Mouse (Mus musculus) MEL (cell line): ENCODE data around the gene Adar. TPM values are rescaled to one million over a fixed set of nuclear protein-coding genes. Genes with fewer than 3 reads are reported as not detected.

Experiments
- DNase-seq: peaks from one replicate; pipeline ENCODE4 v3.0.0; 2011; ENCODE audit warnings: low read depth, low spot score
- H3K27ac ChIP-seq: 2 replicates; pipeline ENCODE4 v1.5.1; 2012; ENCODE audit warnings: low read depth, mild to moderate bottlenecking, control low read depth, low read length, moderate library complexity; ENCODE audit not compliant: control insufficient read depth
- H3K27me3 ChIP-seq, 2 experiments: fragments of 150-350 bp in 1 of 2; sonication (generic) in 1 of 2; 2 replicates each; pipeline ENCODE4 v1.6.1; 2012; ENCODE audit warnings: low read length in 2 of 2, mild to moderate bottlenecking in 2 of 2, improper control_type of control experiment in 1 of 2, moderate library complexity in 1 of 2; ENCODE audit not compliant: insufficient read depth in 2 of 2, control insufficient read depth in 1 of 2
- H3K36me3 ChIP-seq, 2 experiments: 2 replicates each; pipeline ENCODE4 v1.6.1; 2012 to 2014; ENCODE audit warnings: low read length in 2 of 2, improper control_type of control experiment in 1 of 2, inconsistent platforms in 1 of 2, mild to moderate bottlenecking in 1 of 2; ENCODE audit not compliant: insufficient read depth in 2 of 2, control insufficient read depth in 1 of 2
- H3K4me1 ChIP-seq, 2 experiments: fragments of 150-350 bp in 1 of 2; sonication (generic) in 1 of 2; 2 replicates each; pipeline ENCODE4 v1.6.1; 2012; ENCODE audit warnings: low read length in 2 of 2, improper control_type of control experiment in 1 of 2, mild to moderate bottlenecking in 1 of 2; ENCODE audit not compliant: insufficient read depth in 2 of 2, control insufficient read depth in 1 of 2
- H3K4me3 ChIP-seq, 2 experiments: fragments of 150-350 bp in 1 of 2; sonication (generic) in 1 of 2; 2 replicates each; pipeline ENCODE4 v1.5.1; 2012; ENCODE audit warnings: low read depth in 2 of 2, low read length in 2 of 2, mild to moderate bottlenecking in 2 of 2, moderate library complexity in 2 of 2, control low read depth in 1 of 2, improper control_type of control experiment in 1 of 2; ENCODE audit not compliant: control insufficient read depth in 1 of 2, insufficient read depth in 1 of 2
- H3K79me2 ChIP-seq: 2 replicates; pipeline ENCODE4 v1.6.1; 2012; ENCODE audit warnings: mild to moderate bottlenecking, low read length, moderate library complexity; ENCODE audit not compliant: control insufficient read depth, poor library complexity, insufficient read depth
- H3K9ac ChIP-seq: 2 replicates; pipeline ENCODE4 v1.6.1; 2012; ENCODE audit warnings: low read depth, mild to moderate bottlenecking, control low read depth, low read length, moderate library complexity; ENCODE audit not compliant: control insufficient read depth, poor library complexity, severe bottlenecking
- H3K9me3 ChIP-seq: fragments of 150-350 bp; sonication (generic); replicated peaks from 2 replicates; pipeline ENCODE4 v1.6.1; 2012; ENCODE audit warnings: mild to moderate bottlenecking, low read length, improper control_type of control experiment, moderate library complexity; ENCODE audit not compliant: insufficient read depth
- BHLHE40 ChIP-seq: IDR thresholded peaks from 2 replicates; pipeline ENCODE4 v1.6.1; 2012; ENCODE audit warnings: low read depth, mild to moderate bottlenecking, inconsistent platforms, low read length, improper control_type of control experiment, borderline replicate concordance
- CHD1 ChIP-seq: IDR thresholded peaks from 2 replicates; pipeline ENCODE4 v1.6.1; 2012; ENCODE audit warnings: low read depth, mild to moderate bottlenecking, inconsistent platforms, low read length, improper control_type of control experiment
- CHD2 ChIP-seq: IDR thresholded peaks from 2 replicates; pipeline ENCODE4 v1.6.1; 2011; ENCODE audit warnings: low read length, improper control_type of control experiment
- CTCF ChIP-seq, 3 experiments: IDR thresholded peaks in 2 of 3; conservative IDR thresholded peaks in 1 of 3; 2 replicates each; pipeline ENCODE4 v1.5.1; 2011 to 2012; ENCODE audit warnings: low read length in 3 of 3, low read depth in 2 of 3, mild to moderate bottlenecking in 2 of 3, improper control_type of control experiment in 1 of 3, inconsistent platforms in 1 of 3, mixed read lengths in 1 of 3, moderate library complexity in 1 of 3; ENCODE audit not compliant: control insufficient read depth in 1 of 3, insufficient read depth in 1 of 3, poor library complexity in 1 of 3, severe bottlenecking in 1 of 3
- ELF1 ChIP-seq: IDR thresholded peaks from 2 replicates; pipeline ENCODE4 v1.6.1; 2014; ENCODE audit warnings: low read depth, mild to moderate bottlenecking, inconsistent platforms, low read length, improper control_type of control experiment, moderate library complexity
- GATA1 ChIP-seq: IDR thresholded peaks from 2 replicates; pipeline ENCODE4 v1.6.1; 2011; ENCODE audit warnings: low read depth, low read length, improper control_type of control experiment
- JUND ChIP-seq: IDR thresholded peaks from 2 replicates; pipeline ENCODE4 v1.6.1; 2011; ENCODE audit warnings: low read depth, mild to moderate bottlenecking, improper control_type of control experiment, low read length
- KAT2A ChIP-seq: conservative IDR thresholded peaks from 2 replicates; pipeline ENCODE4 v1.6.1; 2012; ENCODE audit warnings: low read depth, low read length, improper control_type of control experiment, inconsistent platforms
- MAX ChIP-seq: IDR thresholded peaks from 2 replicates; pipeline ENCODE4 v1.6.1; 2011; ENCODE audit warnings: low read length, improper control_type of control experiment
- MAZ ChIP-seq: IDR thresholded peaks from 2 replicates; pipeline ENCODE4 v1.6.1; 2012; ENCODE audit warnings: low read depth, mild to moderate bottlenecking, inconsistent platforms, low read length, improper control_type of control experiment
- MEF2A ChIP-seq: IDR thresholded peaks from 2 replicates; pipeline ENCODE4 v1.6.1; 2014; ENCODE audit warnings: low read depth, mild to moderate bottlenecking, inconsistent platforms, low read length, improper control_type of control experiment; ENCODE audit not compliant: poor library complexity, insufficient replicate concordance, severe bottlenecking; ENCODE audit errors: extremely low read depth
- MXI1 ChIP-seq: IDR thresholded peaks from 2 replicates; pipeline ENCODE4 v1.6.1; 2011; ENCODE audit warnings: mild to moderate bottlenecking, low read depth, low read length, improper control_type of control experiment
- MYB ChIP-seq: IDR thresholded peaks from 2 replicates; pipeline ENCODE4 v1.6.1; 2011; ENCODE audit warnings: mild to moderate bottlenecking, low read depth, low read length, improper control_type of control experiment
- POLR2AphosphoS5 ChIP-seq: IDR thresholded peaks from 2 replicates; pipeline ENCODE4 v1.6.1; 2012; ENCODE audit warnings: low read depth, borderline replicate concordance, mild to moderate bottlenecking, inconsistent platforms, low read length, moderate library complexity, mixed read lengths
- RAD21 ChIP-seq: IDR thresholded peaks from 2 replicates; pipeline ENCODE4 v1.6.1; 2011; ENCODE audit warnings: mild to moderate bottlenecking, low read depth, low read length, improper control_type of control experiment
- SIN3A ChIP-seq: IDR thresholded peaks from 2 replicates; pipeline ENCODE4 v1.6.1; 2012; ENCODE audit warnings: low read length, improper control_type of control experiment, inconsistent platforms
- SMC3 ChIP-seq: IDR thresholded peaks from 2 replicates; pipeline ENCODE4 v1.6.1; 2011; ENCODE audit warnings: low read depth, low read length, improper control_type of control experiment
- TBP ChIP-seq: IDR thresholded peaks from 2 replicates; pipeline ENCODE4 v1.8.0; 2011; ENCODE audit warnings: low read depth, low read length, improper control_type of control experiment
- TCF12 ChIP-seq: IDR thresholded peaks from 2 replicates; pipeline ENCODE4 v1.6.1; 2014; ENCODE audit warnings: low read depth, mild to moderate bottlenecking, inconsistent platforms, low read length, improper control_type of control experiment, moderate library complexity
- USF1 ChIP-seq: IDR thresholded peaks from 2 replicates; pipeline ENCODE4 v1.6.1; 2014; ENCODE audit warnings: low read depth, mild to moderate bottlenecking, inconsistent platforms, low read length, improper control_type of control experiment, moderate library complexity
- ZC3H11A ChIP-seq: IDR thresholded peaks from 2 replicates; pipeline ENCODE4 v1.6.1; 2012; ENCODE audit warnings: low read depth, mild to moderate bottlenecking, inconsistent platforms, low read length, improper control_type of control experiment
- ZKSCAN1 ChIP-seq: IDR thresholded peaks from 2 replicates; pipeline ENCODE4 v1.6.1; 2012; ENCODE audit warnings: low read depth, mild to moderate bottlenecking, inconsistent platforms, low read length, improper control_type of control experiment, moderate library complexity
- ZMIZ1 ChIP-seq: IDR thresholded peaks from 2 replicates; pipeline ENCODE4 v1.6.1; 2012; ENCODE audit warnings: low read depth, mild to moderate bottlenecking, inconsistent platforms, low read length, improper control_type of control experiment, moderate library complexity
- polyA plus RNA-seq, 2 experiments: library from polyadenylated mRNA; stranded (reverse) in 1 of 2; unstranded in 1 of 2; fragments of >175 nt in 1 of 2; fragments of >200 nt in 1 of 2; gene quantifications; 2 replicates each; pipeline versions ENCODE4 v1.2.1 to v1.2.4; 2012; ENCODE audit warnings: low replicate concordance in 2 of 2, low read depth in 1 of 2; ENCODE audit not compliant: insufficient read length in 2 of 2, insufficient read depth in 1 of 2, missing spikeins in 1 of 2
- total RNA-seq: library from RNA; depleted of rRNA; stranded (reverse); fragments of 300-350 nt; gene quantifications from 2 replicates; pipeline ENCODE4 v1.2.3, GENCODE M21; 2012

The Adar gene
- total and polyA plus RNA-seq, 3 experiments: 26.7 to 124 (median 45.1) TPM

- H3K27me3 ChIP-seq: no peaks in the 10 kb centered on the region
- no peaks in the 10 kb centered on the region for H3K9me3 ChIP-seq
- peak overlapping the region; percentile 34; the same call in 1 of the 2 replicates for H3K9ac ChIP-seq
- peaks cover 0 to 14% of the 10 kb centered on the region in 2 experiments; a peak in 2 of 4 replicates for H3K4me1 ChIP-seq
- peak; percentile 57 for DNase-seq
- TF ChIP-seq POLR2AphosphoS5: no peak
- TF ChIP-seq MAZ: 0 out of 2 replicates have a peak, but pooled peaks have one; percentile 28
- TF ChIP-seq SIN3A: peak; percentile 42; the same call in 1 of the 2 replicates
- peak; percentile 22 for TF ChIP-seq RAD21
- TF ChIP-seq SMC3: peak; percentile 37
- peak; percentile 56 to 69 (median 57) for TF ChIP-seq CTCF (IDR thresholded peaks at IDR 0.05 in 2 of 3, conservative IDR thresholded peaks at IDR 0.05 in 1 of 3; ENCODE audit: control insufficient read depth in 1 of 3, insufficient read depth in 1 of 3, low read depth in 2 of 3, low read length in 3 of 3, poor library complexity in 1 of 3, severe bottlenecking in 1 of 3)
- TF ChIP-seq, all 39 proteins: peak for 5
- H3K27ac ChIP-seq: no peak overlapping the region
- peak overlapping the region; percentile 5 to 45 for H3K4me3 ChIP-seq
- no peaks in the 10 kb centered on the region for H3K79me2 ChIP-seq
- peaks cover 0 to 4% of the 10 kb centered on the region in 2 experiments; a peak in 1 of 4 replicates for H3K36me3 ChIP-seq
These were observed 80.9 kb downstream of the Adar start for GRCm38 (mm10) chr3:89795746-89796145.

GRCm38 (mm10) chr3:89796358-89796757, 81.5 kb downstream of the Adar start:
- peak; percentile 45 for DNase-seq
- no peaks in the 10 kb centered on the region for H3K9me3 ChIP-seq
- H3K27ac ChIP-seq: no peak overlapping the region
- H3K9ac ChIP-seq: peak overlapping the region; percentile 44
- no peaks in the 10 kb centered on the region for H3K27me3 ChIP-seq
- peaks cover 0 to 4% of the 10 kb centered on the region in 2 experiments; a peak in 2 of 4 replicates for H3K36me3 ChIP-seq
- TF ChIP-seq USF1 (peak; percentile 61; the same call in 1 of the 2 replicates), KAT2A (no peak)
- no peaks in the 10 kb centered on the region for H3K79me2 ChIP-seq
- peak overlapping the region; percentile 5 to 45 for H3K4me3 ChIP-seq
- peaks cover 0 to 14% of the 10 kb centered on the region in 2 experiments; a peak in 2 of 4 replicates for H3K4me1 ChIP-seq

GRCm38 (mm10) chr3:89798518-89798917, 83.7 kb downstream of the Adar start:
- H3K27me3 ChIP-seq: no peaks in the 10 kb centered on the region
- H3K9ac ChIP-seq: no peak overlapping the region
- H3K4me3 ChIP-seq: no peak overlapping the region
- peaks cover 0 to 14% of the 10 kb centered on the region in 2 experiments; a peak in 2 of 4 replicates for H3K4me1 ChIP-seq
- no peaks in the 10 kb centered on the region for H3K9me3 ChIP-seq
- no peaks in the 10 kb centered on the region for H3K79me2 ChIP-seq
- no peak overlapping the region for H3K27ac ChIP-seq
- no peak for TF ChIP-seq ZMIZ1
- no peak for TF ChIP-seq GATA1
- TF ChIP-seq ZC3H11A: no peak
- no peak for TF ChIP-seq MYB
- TF ChIP-seq RAD21: no peak
- no peak for TF ChIP-seq MEF2A
- TF ChIP-seq SIN3A: no peak
- no peak for TF ChIP-seq CHD1
- TF ChIP-seq ZKSCAN1: no peak
- TF ChIP-seq BHLHE40: no peak
- no peak for TF ChIP-seq TBP
- TF ChIP-seq CHD2: no peak
- no peak for TF ChIP-seq TCF12
- TF ChIP-seq MXI1: no peak
- no peak for TF ChIP-seq ELF1
- no peak for TF ChIP-seq JUND
- no peak for TF ChIP-seq MAX
- DNase-seq: no peak
- peaks cover 0 to 4% of the 10 kb centered on the region in 2 experiments; a peak in 2 of 4 replicates for H3K36me3 ChIP-seq
